Comparison of ENCODE assay signal across 7 mouse cellular contexts in the genomic region with DNA sequence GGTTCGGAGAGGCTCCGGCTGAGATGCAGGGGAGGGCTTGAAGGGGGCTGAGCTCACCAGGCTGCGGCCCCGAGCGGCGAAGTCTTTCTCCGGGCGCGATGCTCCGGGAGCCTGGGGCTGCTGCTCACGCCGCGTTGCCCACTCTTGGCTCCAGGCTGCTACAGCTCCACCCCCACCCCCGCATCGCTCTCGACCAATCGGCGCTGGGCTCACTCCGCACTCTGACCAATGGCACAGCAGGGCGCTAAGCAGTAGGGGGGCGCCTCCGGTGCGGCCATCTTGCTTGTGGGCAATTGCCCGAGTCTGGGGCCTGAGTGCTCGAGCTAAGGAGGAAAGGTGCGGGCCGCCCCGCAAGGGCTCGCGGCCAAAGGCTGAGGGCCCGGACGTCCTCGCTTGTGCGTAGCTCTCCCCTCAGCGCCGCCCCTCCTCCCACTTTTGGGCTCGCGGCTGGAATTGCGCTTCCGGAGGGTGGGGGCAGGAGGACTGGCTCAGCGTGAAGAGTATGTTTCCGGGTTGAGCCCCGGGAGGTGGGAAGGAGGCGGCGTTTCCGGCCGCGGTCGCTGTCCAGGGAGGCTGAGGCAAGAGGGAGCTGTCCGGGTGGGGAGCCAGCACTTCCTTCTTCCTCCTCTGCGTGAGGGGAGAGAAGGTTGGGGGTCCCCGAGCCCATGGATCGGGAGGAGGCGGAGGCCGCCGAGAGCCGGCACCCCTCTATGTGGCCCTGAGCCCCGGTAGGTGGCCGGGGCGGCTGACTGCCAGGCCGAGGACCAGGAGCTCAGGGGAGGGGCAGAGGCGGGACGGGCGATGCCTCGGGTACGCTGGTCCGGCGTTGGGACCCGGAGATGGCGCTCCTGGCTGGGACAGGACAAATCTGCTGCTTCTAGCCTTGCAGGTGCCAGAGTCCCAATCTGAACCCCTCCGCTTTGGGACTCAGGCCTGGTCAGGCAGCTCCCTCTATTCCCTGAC. TPM values are rescaled to one million over a fixed set of nuclear protein-coding genes. Genes with fewer than 3 reads are reported as not detected.
DNase-seq lines count a peak whose midpoint lies in the region; ATAC-seq lines count a peak whose summit lies in the region.

Gene Ncdn (minus strand): TSS at position 171 of the 963 bp plus-strand sequence.
Gene AU040320 (plus strand): TSS at position 277 of the 963 bp plus-strand sequence.

- H3K27ac ChIP-seq in embryonic facial prominence, embryonic 10.5 days (replicated peaks): peak within 1 kb of the TSS; percentile 95
- peak within 1 kb of the TSS; percentile 85 for H3K27ac ChIP-seq in limb, embryonic 11.5 days (replicated peaks; ENCODE audit: low read depth, low read length)
- peak within 1 kb of the TSS; percentile 97 for H3K27ac ChIP-seq in midbrain, embryonic 14.5 days (replicated peaks; ENCODE audit: low read depth, low read length)

- peak; percentile 97 for DNase-seq in adrenal gland, postnatal 10 days
- peak; percentile 99 for DNase-seq in embryonic facial prominence, embryonic 10.5 days (ENCODE audit: low spot score)
- peak; percentile 96 for DNase-seq in kidney, adult 18-20 months
- peak; percentile 97 for DNase-seq in limb, embryonic 11.5 days (ENCODE audit: low spot score)
- peak; percentile 98 for DNase-seq in midbrain, embryonic 14.5 days
- peak; percentile 92 to 94 for DNase-seq in spleen, adult 18-20 months

- under 1% methylated on average over 71 of the region's 71 CpGs for WGBS in embryonic facial prominence, embryonic 10.5 days
- WGBS in limb, embryonic 11.5 days: under 1% methylated on average over 68 of the region's 71 CpGs
- under 1% methylated on average over 67 of the region's 71 CpGs for WGBS in midbrain, embryonic 14.5 days

- peak within 1 kb of the TSS; percentile 89 for H3K4me3 ChIP-seq in embryonic facial prominence, embryonic 10.5 days
- peak within 1 kb of the TSS; percentile 84 for H3K4me3 ChIP-seq in limb, embryonic 11.5 days (ENCODE audit: low read depth, low read length)
- H3K4me3 ChIP-seq in midbrain, embryonic 14.5 days (replicated peaks; ENCODE audit: low read depth, low read length): peak within 1 kb of the TSS; percentile 63

- peaks cover 45% of the 10 kb centered on the region for H3K4me1 ChIP-seq in embryonic facial prominence, embryonic 10.5 days
- H3K4me1 ChIP-seq in limb, embryonic 11.5 days (ENCODE audit: control insufficient read depth, insufficient read depth, low read length): peaks cover 15% of the 10 kb centered on the region
- peaks cover 44% of the 10 kb centered on the region for H3K4me1 ChIP-seq in midbrain, embryonic 14.5 days (ENCODE audit: control insufficient read depth, insufficient read depth, low read length)

- peak within 1 kb of the TSS; percentile 81 for H3K9ac ChIP-seq in limb, embryonic 11.5 days (ENCODE audit: low read length)
- H3K9ac ChIP-seq in midbrain, embryonic 14.5 days (replicated peaks; ENCODE audit: low read length): peak within 1 kb of the TSS; percentile 84

- H3K36me3 ChIP-seq in embryonic facial prominence, embryonic 10.5 days (replicated peaks): peaks cover 44% of the 10 kb centered on the region
- H3K36me3 ChIP-seq in limb, embryonic 11.5 days (ENCODE audit: control insufficient read depth, insufficient read depth, low read length): peaks cover 4% of the 10 kb centered on the region; the same call in 1 of the 2 replicates
- peaks cover 34% of the 10 kb centered on the region for H3K36me3 ChIP-seq in midbrain, embryonic 14.5 days (ENCODE audit: control insufficient read depth, insufficient read depth, low read length)

- H3K4me2 ChIP-seq in limb, embryonic 11.5 days (ENCODE audit: low read depth, severe bottlenecking): peak within 1 kb of the TSS; percentile 88
- peak within 1 kb of the TSS; percentile 84 for H3K4me2 ChIP-seq in midbrain, embryonic 14.5 days (ENCODE audit: low read length)

- no peaks in the 10 kb centered on the region for H3K27me3 ChIP-seq in embryonic facial prominence, embryonic 10.5 days (replicated peaks; ENCODE audit: low read depth, poor library complexity, severe bottlenecking)
- H3K27me3 ChIP-seq in limb, embryonic 11.5 days (ENCODE audit: control insufficient read depth, insufficient read depth, low read length): no peaks in the 10 kb centered on the region
- H3K27me3 ChIP-seq in midbrain, embryonic 14.5 days (ENCODE audit: control insufficient read depth, insufficient read depth, low read length): no peaks in the 10 kb centered on the region

- peak; percentile 87 for ATAC-seq in granulocyte monocyte progenitor cell, adult 5-6 weeks (replicated peaks; ENCODE audit: poor library complexity, severe bottlenecking)
- peak; percentile 98 for ATAC-seq in limb, embryonic 11.5 days (ENCODE audit: insufficient number of reproducible peaks, low FRiP score, low TSS enrichment, low read depth)
- peak; percentile 97 for ATAC-seq in midbrain, embryonic 14.5 days (ENCODE audit: low FRiP score, low TSS enrichment)

- H3K9me3 ChIP-seq in embryonic facial prominence, embryonic 10.5 days: no peaks in the 10 kb centered on the region
- H3K9me3 ChIP-seq in limb, embryonic 11.5 days (ENCODE audit: control insufficient read depth, low read length): no peaks in the 10 kb centered on the region
- no peaks in the 10 kb centered on the region for H3K9me3 ChIP-seq in midbrain, embryonic 14.5 days (ENCODE audit: control insufficient read depth, low read length)

RNA-seq across cellular contexts. Expression of gene Ncdn, which starts in this region (rescaled TPM):
- total RNA-seq in adrenal gland, postnatal 10 days (2021): 10 to 100 TPM; 22.0 to 23.1 TPM
- polyA plus RNA-seq in embryonic facial prominence, embryonic 10.5 days (2016; fragmentation: Nextera tagmentation; extraction: Ambion mirVana): 37.5 and 40.9 TPM in 2 replicates
- 13.0 and 17.9 TPM in 2 replicates for total RNA-seq in granulocyte monocyte progenitor cell, adult 5-6 weeks (2014; fragmentation: Nextera tagmentation)
- 6.3 and 10.1 TPM in 2 replicates for total RNA-seq in granulocyte monocyte progenitor cell, adult 5-6 weeks (2017)
- 25.7 and 28.9 TPM in 2 replicates for polyA plus RNA-seq in limb, embryonic 11.5 days (2014; fragmentation: Nextera tagmentation; extraction: Ambion mirVana)
- polyA plus RNA-seq in midbrain, embryonic 14.5 days (2014; fragmentation: Nextera tagmentation; extraction: Ambion mirVana): 88.9 and 91.8 TPM in 2 replicates

RNA-seq across cellular contexts. Expression of gene AU040320, which starts in this region (rescaled TPM):
- total RNA-seq in adrenal gland, postnatal 10 days (2021): 10 to 100 TPM; 26.6 to 33.5 TPM
- polyA plus RNA-seq in embryonic facial prominence, embryonic 10.5 days (2016; fragmentation: Nextera tagmentation; extraction: Ambion mirVana): 19.3 and 21.4 TPM in 2 replicates
- total RNA-seq in granulocyte monocyte progenitor cell, adult 5-6 weeks (2014; fragmentation: Nextera tagmentation): 15.4 and 16.2 TPM in 2 replicates
- 13.2 and 16.8 TPM in 2 replicates for total RNA-seq in granulocyte monocyte progenitor cell, adult 5-6 weeks (2017)
- 18.9 and 20.2 TPM in 2 replicates for polyA plus RNA-seq in limb, embryonic 11.5 days (2014; fragmentation: Nextera tagmentation; extraction: Ambion mirVana)
- polyA plus RNA-seq in midbrain, embryonic 14.5 days (2014; fragmentation: Nextera tagmentation; extraction: Ambion mirVana): 35.8 and 38.9 TPM in 2 replicates

Comparison
In these comparisons a context has a peak if more than half of its experiments do, and no peak if none do; other contexts are left out.
1. Peak in every context shown above with its lines: DNase-seq, ATAC-seq, H3K4me3 ChIP-seq and H3K27ac ChIP-seq.